Mouse (Mus musculus) gastrocnemius, adult 2 months (tissue): Measurements from ENCODE around the gene Grk1. TPM values are rescaled to one million over a fixed set of nuclear protein-coding genes. Genes with fewer than 3 reads are reported as not detected.
A peak's percentile ranks its signal among the peaks of the same experiment; 100 is the strongest.

Experiments used
- DNase-seq: peaks from one replicate; pipeline ENCODE4 v3.0.0; 2022
- H3K27ac ChIP-seq: fragments of 200-600 bp; 2 replicates; pipeline ENCODE4 v1.8.1; 2022; ENCODE audit warnings: mild to moderate bottlenecking
- H3K4me3 ChIP-seq: fragments of 200-600 bp; 2 replicates; pipeline ENCODE4 v1.8.1; 2022; ENCODE audit warnings: mild to moderate bottlenecking, moderate library complexity
- CTCF ChIP-seq: fragments of 200-600 bp; IDR thresholded peaks from 2 replicates; pipeline ENCODE4 v1.8.1; 2022; ENCODE audit warnings: antibody characterized with exemption, mild to moderate bottlenecking, moderate library complexity
- intact Hi-C: fragments of 180-260 bp; cut with DNase I; formaldehyde crosslinking; loops from one replicate; pipeline ENCODE4 v1.15.1; 2025
- total RNA-seq, 2 experiments: library from RNA; stranded (reverse); gene quantifications; 2 replicates each; pipeline ENCODE4 v1.2.3; 2021

The Grk1 gene
- total RNA-seq, 2 experiments from 2014 or later = not detected

DNA sequence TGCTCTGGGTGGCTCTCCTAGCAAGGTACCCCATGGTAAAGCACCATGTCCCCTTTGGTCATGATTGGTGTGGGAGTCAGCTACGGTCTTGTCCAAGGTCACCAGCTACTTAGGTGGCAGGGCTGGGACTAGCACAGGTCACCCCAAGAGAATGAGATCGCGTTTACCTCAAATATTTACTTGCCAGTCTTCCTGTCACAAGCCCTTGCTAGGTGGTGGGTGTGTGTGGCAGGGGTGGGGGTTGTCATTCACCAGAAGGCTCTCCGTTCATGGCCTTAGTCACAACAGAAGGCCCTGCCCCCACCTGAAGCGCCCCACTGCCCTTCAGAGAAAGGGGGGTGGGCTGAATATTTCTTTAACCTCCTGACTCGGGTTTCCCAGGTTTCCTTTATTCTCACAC, 1.4 kb upstream of the Grk1 start:
- intact Hi-C loops = loop anchor here (10.0 kb wide), 1 partner anchor 331 kb away; no protein-coding TSS in a partner anchor
- no peak for TF ChIP-seq CTCF

GRCm38 (mm10) chr8:13406011-13406410, 1.1 kb downstream of the Grk1 start:
- Histone ChIP-seq H3K27ac (no peak overlapping the region), H3K4me3 (no peak overlapping the region)
- no peak for TF ChIP-seq CTCF
- intact Hi-C loops = loop anchor here (10.0 kb wide), 1 partner anchor 329 kb away; no protein-coding TSS in a partner anchor
- no peak for DNase-seq

More for the DNA sequence above, 1.4 kb upstream of the Grk1 start:
- Histone ChIP-seq H3K27ac (no peak overlapping the region), H3K4me3 (no peak overlapping the region)
- no peak for DNase-seq

DNA sequence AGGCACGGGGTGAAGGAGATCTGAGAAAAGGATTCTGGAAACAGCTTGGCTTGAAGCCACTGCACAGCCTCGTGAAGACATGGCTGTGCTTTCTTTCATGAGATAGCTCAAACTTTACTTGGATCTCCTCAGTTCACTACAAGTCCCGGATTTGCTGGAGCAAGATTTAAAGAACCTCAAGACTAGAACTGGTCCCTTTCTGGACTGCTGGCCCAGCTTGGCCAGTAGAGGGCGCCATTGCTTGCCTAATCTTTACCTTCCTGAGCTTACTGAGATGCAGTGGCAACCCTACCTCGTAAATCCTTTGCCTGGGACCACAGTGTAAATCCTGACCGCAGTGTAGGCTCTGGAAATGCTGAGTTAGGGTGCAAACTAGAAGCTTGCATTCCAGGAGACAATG, 6.7 kb downstream of the Grk1 start:
- peak; percentile 80 for DNase-seq
- Histone ChIP-seq H3K4me3 (no peak overlapping the region), H3K27ac (no peak overlapping the region)
- TF ChIP-seq CTCF = peak; percentile 88
- intact Hi-C loops = no loop called here

GRCm38 (mm10) chr8:13412891-13413558, 8.1 kb downstream of the Grk1 start:
- TF ChIP-seq CTCF = peak; percentile 80
- Histone ChIP-seq H3K4me3 (no peak overlapping the region), H3K27ac (peak overlapping the region; percentile 28; the same call in 1 of the 2 replicates)
- intact Hi-C loops = loop anchor here (1.0 to 2.0 kb wide), 3 partner anchors 49 to 340 kb away; no protein-coding TSS in a partner anchor
- DNase-seq = peak; percentile 71

- Histone ChIP-seq H3K4me3 (no peak overlapping the region), H3K27ac (peak overlapping the region; percentile 28; the same call in 1 of the 2 replicates)
- peak; percentile 54 for DNase-seq
- no peak for TF ChIP-seq CTCF
- intact Hi-C loops = loop anchor here (1.0 to 2.0 kb wide), 2 partner anchors 134 to 339 kb away; no protein-coding TSS in a partner anchor
Measured at GRCm38 (mm10) chr8:13413823-13414390, 9.0 kb downstream of the Grk1 start.

DNA sequence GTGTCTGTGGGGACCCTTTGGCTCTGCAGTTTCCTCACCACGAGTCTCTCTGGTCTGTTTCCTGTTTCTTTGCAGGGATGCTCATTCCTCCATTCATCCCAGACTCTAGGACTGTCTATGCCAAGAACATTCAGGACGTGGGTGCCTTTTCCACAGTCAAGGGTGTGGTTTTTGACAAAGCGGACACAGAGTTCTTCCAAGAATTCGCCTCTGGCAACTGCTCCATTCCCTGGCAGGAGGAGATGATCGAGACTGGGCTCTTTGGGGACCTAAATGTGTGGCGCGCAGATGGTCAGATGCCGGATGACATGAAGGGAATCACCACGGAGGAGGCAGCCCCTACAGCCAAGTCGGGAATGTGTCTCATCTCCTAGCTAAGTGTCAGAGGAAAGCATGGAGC, 11.0 kb downstream of the Grk1 start:
- intact Hi-C loops = no loop called here
- DNase-seq = peak; percentile 64

DNA sequence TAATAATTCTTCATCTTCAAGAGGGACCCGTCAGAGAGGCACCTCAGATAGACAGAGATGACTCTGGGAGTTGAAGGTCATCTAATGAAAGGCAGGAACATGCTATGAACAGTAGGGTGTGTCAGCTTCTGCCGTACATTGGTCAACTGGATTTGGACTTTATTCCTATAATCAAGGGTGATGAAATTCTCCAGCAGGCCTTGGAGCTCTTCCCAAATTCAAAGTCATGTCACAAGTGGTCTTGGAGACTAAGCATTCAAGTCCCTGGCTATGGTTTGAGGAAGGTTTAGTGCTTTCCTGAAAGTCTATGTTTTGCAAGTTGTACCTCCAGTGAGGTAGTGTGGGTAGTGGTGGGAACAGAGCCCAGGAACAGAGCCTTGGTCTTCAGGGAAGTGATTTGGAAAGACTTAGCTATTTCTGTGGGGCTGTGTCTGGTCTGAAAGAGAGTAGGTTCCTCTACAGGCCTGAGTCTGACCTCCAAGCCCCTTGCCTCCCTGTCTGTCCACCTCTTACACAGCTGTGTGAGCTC, 14.3 kb downstream of the Grk1 start:
- H3K4me3 ChIP-seq = no peak overlapping the region
- TF ChIP-seq CTCF = no peak
- no peak for DNase-seq
- intact Hi-C loops = no loop called here
- H3K27ac ChIP-seq = no peak overlapping the region

More for the DNA sequence above, 11.0 kb downstream of the Grk1 start:
- no peak for TF ChIP-seq CTCF
- no peak overlapping the region for H3K4me3 ChIP-seq
- H3K27ac ChIP-seq = no peak overlapping the region

DNA sequence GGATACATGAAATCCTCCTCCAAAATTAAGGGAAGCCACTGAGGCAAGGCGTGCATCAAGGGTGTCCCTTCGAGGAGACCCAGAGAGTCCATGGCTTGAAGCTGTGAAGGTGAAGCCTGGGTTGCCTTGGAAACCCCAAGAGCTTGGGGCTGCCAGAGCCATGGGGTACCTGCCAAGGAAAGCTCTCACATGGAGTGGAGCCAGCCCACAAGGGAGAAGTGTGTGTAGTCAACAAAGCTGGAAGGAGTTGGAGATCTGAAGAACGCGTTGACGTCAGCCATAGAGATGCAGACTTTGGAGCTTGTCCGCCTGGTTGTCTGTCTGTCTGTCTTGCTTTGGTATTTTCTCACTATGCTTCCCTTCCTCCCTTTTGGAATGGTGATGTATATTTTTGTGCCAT, 16.1 kb downstream of the Grk1 start:
- no peak overlapping the region for H3K4me3 ChIP-seq
- no peak overlapping the region for H3K27ac ChIP-seq
- TF ChIP-seq CTCF = no peak
- DNase-seq = no peak
- intact Hi-C loops = no loop called here

DNA sequence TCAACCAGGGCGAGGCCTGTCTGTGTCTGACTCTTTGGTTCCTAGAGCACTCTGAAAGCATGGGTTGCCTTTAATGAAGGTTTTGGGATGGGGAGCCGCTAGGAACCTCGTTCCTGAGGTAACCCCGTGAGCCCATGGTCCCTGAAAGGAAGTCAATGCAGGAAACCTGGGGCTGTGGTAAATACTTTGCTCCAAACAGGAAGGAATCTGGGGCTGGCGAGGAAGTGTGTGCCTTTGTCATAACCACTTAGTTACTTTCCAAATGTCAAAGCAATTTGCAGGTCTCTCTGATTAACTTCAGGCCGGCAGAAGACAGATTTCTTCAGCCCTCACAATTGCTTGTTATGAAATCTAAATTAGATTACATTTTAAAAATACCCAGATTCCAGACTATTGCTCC, 22.5 kb downstream of the Grk1 start:
- no peak for TF ChIP-seq CTCF
- Histone ChIP-seq H3K27ac (peak overlapping the region; percentile 90), H3K4me3 (peak overlapping the region; percentile 64)
- no peak for DNase-seq
- intact Hi-C loops = no loop called here

DNA sequence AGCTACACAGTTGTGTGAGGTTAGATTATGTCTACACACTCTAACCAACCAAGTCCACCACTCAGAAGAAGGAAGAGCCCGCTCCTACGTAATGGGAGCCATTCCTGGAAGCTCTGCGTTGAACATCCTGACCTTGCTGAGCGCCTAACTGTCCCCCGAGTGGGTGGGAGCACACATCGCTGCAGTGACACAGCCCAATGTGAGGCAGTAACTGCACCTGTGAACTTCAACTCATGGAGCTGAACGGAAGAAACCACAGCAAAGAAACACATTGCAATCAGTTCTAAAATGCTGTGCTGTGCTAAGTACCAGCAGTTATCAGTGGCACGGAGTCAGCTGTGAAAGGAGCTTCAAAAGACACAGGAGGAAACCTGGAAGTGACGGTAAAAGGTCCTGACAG, 23.3 kb downstream of the Grk1 start:
- intact Hi-C loops = no loop called here
- no peak for DNase-seq
- no peak for TF ChIP-seq CTCF
- Histone ChIP-seq H3K27ac (peak overlapping the region; percentile 90), H3K4me3 (peak overlapping the region; percentile 64)

- TF ChIP-seq CTCF = no peak
- intact Hi-C loops = no loop called here
- H3K4me3 ChIP-seq = peak overlapping the region; percentile 64
- peak overlapping the region; percentile 90 for H3K27ac ChIP-seq
- no peak for DNase-seq
Measured at GRCm38 (mm10) chr8:13430412-13430811, 25.5 kb downstream of the Grk1 start.

DNA sequence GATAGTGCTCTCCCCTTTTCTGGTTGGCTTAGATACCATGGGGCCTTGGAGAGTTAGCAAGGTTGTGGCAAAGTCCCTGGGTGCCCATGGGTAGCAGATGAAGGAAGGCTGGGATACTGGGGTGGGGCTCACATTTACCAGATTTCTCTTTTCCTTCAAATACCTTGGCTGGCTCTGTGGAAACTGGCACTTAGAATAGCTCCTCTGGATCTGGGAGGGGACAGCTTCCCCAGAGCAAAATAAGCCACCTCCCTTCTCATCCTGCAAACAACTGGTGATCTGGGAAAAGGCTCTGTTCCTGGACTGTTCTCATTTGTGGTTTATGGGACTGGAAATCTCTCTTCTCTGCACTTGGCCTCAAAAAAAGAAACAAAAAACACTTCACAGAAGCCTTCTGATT, 26.0 kb downstream of the Grk1 start:
- TF ChIP-seq CTCF = no peak
- Histone ChIP-seq H3K27ac (peak overlapping the region; percentile 90), H3K4me3 (peak overlapping the region; percentile 64)
- intact Hi-C loops = no loop called here
- no peak for DNase-seq

DNA sequence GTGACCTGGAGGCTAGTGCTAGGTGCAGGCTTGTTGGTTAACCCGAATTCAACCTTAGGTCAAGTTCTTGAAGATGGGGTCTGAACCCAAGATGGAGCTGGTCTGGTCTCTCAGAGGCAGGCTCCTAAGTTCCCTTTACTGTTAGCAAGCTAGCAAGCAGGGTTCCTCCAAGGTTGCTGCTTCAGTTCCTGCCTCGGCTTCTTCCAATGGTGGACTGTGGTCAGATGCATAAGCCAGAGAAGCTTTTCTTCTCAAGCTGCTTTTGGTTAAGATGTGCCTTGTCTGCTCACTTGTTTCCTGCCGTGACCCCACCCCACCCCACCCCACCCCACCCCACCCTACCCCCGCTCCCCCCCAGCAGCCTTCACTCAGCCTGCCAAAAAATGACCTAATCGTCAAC, 28.2 kb downstream of the Grk1 start:
- no peak overlapping the region for H3K4me3 ChIP-seq
- intact Hi-C loops = no loop called here
- DNase-seq = no peak
- TF ChIP-seq CTCF = no peak
- H3K27ac ChIP-seq = peak overlapping the region; percentile 70

DNA sequence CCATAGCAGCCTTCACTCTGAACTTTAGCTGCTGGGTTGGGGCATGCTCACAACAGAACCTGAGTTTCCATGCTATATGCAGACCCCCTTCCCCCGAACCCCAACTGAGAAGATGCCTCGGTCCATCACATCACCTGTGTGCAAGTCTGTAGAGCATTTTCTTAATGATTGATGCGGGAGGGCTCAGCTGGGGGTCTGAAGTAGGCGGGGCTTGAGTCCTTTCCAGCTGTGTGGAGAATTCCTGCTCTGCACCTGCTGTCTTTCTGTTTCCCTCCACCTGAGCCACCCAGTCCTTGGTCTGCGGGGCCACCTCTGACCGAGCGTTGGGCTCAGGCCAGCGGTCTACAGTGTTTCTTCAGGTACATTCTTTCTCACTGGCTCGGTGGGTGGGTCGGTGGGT, 30.0 kb downstream of the Grk1 start, which contains the start of gene Tmem255b:
Gene Tmem255b (plus strand): TSS at position 301 of the 400 bp plus-strand sequence.
- intact Hi-C loops = no loop called here
- peak within 1 kb of the TSS; percentile 87 for H3K27ac ChIP-seq
- peak within 1 kb of the TSS; percentile 72 for H3K4me3 ChIP-seq

More for the DNA sequence above, 30.0 kb downstream of the Grk1 start, which contains the start of gene Tmem255b:
- TF ChIP-seq CTCF = no peak
- DNase-seq = no peak
